Mouse (Mus musculus) testis, adult 2 months (tissue): ENCODE results near the gene Tmem237.

Experiments
- CTCF ChIP-seq: fragments of 200-500 bp; IDR thresholded peaks from 2 replicates; pipeline ENCODE4 v1.5.1; 2012; ENCODE audit warnings: low read depth, mild to moderate bottlenecking, inconsistent platforms, low read length, moderate library complexity; ENCODE audit not compliant: control insufficient read depth, insufficient read depth, insufficient replicate concordance
- POLR2A ChIP-seq: fragments of 200-500 bp; IDR thresholded peaks from 2 replicates; pipeline ENCODE4 v1.6.1; 2012; ENCODE audit warnings: low read depth, mild to moderate bottlenecking, inconsistent platforms, low read length, moderate library complexity; ENCODE audit not compliant: control insufficient read depth

DNA sequence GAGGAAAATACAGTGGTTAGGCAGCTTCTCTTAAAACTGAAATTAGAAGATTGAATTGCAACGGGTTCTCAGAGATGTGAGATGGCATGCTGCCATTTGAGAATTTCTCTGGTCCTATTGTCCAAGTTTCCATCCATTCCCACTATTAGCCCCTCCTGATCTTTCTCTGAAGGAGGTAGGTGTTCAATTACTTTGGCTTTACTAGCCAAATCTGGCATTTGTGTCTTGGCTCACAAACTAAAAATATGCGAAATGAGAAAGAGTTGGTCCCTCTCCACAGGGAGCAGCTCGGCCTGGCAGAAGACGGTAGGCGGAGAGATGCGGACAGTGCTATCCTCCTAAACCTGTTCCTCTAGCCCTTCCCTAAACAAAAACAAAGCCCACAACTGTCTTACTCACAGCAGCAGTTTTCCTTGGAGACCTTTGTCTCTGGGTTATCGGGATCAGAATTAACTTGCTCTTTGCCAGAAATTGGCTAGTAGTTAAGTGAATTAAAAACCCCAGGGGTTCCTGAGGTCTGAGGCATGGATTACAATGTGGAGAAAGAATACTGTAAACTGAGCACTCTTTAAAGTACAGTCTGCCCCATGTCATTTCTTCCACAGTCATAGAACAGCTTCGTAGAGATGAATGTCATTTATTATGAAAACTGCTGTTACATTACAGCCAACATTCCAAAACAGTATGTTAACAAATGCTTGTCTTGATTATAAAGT, 42.3 kb upstream of the Tmem237 start:
- TF ChIP-seq CTCF (no peak), POLR2A (no peak)
